Mouse (Mus musculus) v-Abl transformed pro-B cells (cell line): ENCODE data around the gene Cttnbp2.

Experiments used
- in situ Hi-C, 2 experiments: fragments of 400-800 bp; cut with MboI; formaldehyde crosslinking; loops; one replicate each; pipeline ENCODE4 v1.15.1; 2025; ENCODE audit not compliant: unreplicated experiment in 2 of 2

Cttnbp2 gene

GRCm38 (mm10) chr6:18514480-18515352, at the start of gene Cttnbp2:
Gene Cttnbp2 (minus strand): TSS chr6:18514843.
- in situ Hi-C loops = no loop called here

GRCm38 (mm10) chr6:18559019-18559418, 44.4 kb upstream of the Cttnbp2 start:
- in situ Hi-C loops = no loop called here

- in situ Hi-C loops = no loop called here
These were observed 33.1 kb upstream of the Cttnbp2 start for GRCm38 (mm10) chr6:18547516-18548465.

GRCm38 (mm10) chr6:18543878-18544277, 29.2 kb upstream of the Cttnbp2 start:
- in situ Hi-C loops = no loop called here

- in situ Hi-C loops = no loop called here
These were observed 25.8 kb upstream of the Cttnbp2 start for GRCm38 (mm10) chr6:18540396-18540795.

- in situ Hi-C loops = no loop called here
These were observed 15.8 kb upstream of the Cttnbp2 start for GRCm38 (mm10) chr6:18530394-18530793.

- in situ Hi-C loops = no loop called here
These were observed 3.0 kb upstream of the Cttnbp2 start for GRCm38 (mm10) chr6:18517626-18518025.

GRCm38 (mm10) chr6:18513611-18514473, 801 bp downstream of the Cttnbp2 start:
- in situ Hi-C loops = no loop called here

GRCm38 (mm10) chr6:18511886-18512285, 2.8 kb downstream of the Cttnbp2 start:
- in situ Hi-C loops = no loop called here

- in situ Hi-C loops = no loop called here
These were observed 6.6 kb downstream of the Cttnbp2 start for GRCm38 (mm10) chr6:18508036-18508435.

GRCm38 (mm10) chr6:18499833-18500232, 14.8 kb downstream of the Cttnbp2 start:
- in situ Hi-C loops = no loop called here

- in situ Hi-C loops = no loop called here
These were observed 21.7 kb downstream of the Cttnbp2 start for GRCm38 (mm10) chr6:18492977-18493376.

- in situ Hi-C loops = no loop called here
These were observed 22.3 kb downstream of the Cttnbp2 start for GRCm38 (mm10) chr6:18492248-18492901.

- in situ Hi-C loops = no loop called here
These were observed 29.6 kb downstream of the Cttnbp2 start for GRCm38 (mm10) chr6:18485087-18485486.

GRCm38 (mm10) chr6:18484061-18484460, 30.6 kb downstream of the Cttnbp2 start:
- in situ Hi-C loops = no loop called here

- in situ Hi-C loops = no loop called here
These were observed 32.1 kb downstream of the Cttnbp2 start for GRCm38 (mm10) chr6:18482546-18482945.

GRCm38 (mm10) chr6:18481781-18482180, 32.9 kb downstream of the Cttnbp2 start:
- in situ Hi-C loops = no loop called here

- in situ Hi-C loops = no loop called here
These were observed 37.2 kb downstream of the Cttnbp2 start for GRCm38 (mm10) chr6:18477313-18477930.

- in situ Hi-C loops = no loop called here
These were observed 39.7 kb downstream of the Cttnbp2 start for GRCm38 (mm10) chr6:18474983-18475382.
